Mouse (Mus musculus) megakaryocyte progenitor cell, adult 5-6 weeks (primary cell): ENCODE results near the gene Galm. TPM values are rescaled to one million over a fixed set of nuclear protein-coding genes. Genes with fewer than 3 reads are reported as not detected.
"Not testable (repeated sequence)": the region's sequence is repeated elsewhere in the genome, so short reads cannot be mapped to it uniquely, and the experiment has no call there.

Source experiments
- ATAC-seq: replicated peaks from 2 replicates; pipeline ENCODE4 v1.8.0; 2016; ENCODE audit warnings: mild to moderate bottlenecking, moderate TSS enrichment, inconsistent platforms; ENCODE audit not compliant: poor library complexity
- total RNA-seq, 2 experiments: library from RNA; stranded (forward) in 1 of 2; stranded (reverse) in 1 of 2; fragments of 157-497, 149-512 nt in 1 of 2; fragments of 200-1000 nt in 1 of 2; gene quantifications; 2 replicates each; pipeline versions ENCODE4 v1.2.3 to v1.2.4; 2015 to 2017

Galm gene
- total RNA-seq, 2 experiments from 2014 or later = 6.7 to 7.6 TPM

- no peak for ATAC-seq
Measured at GRCm38 (mm10) chr17:80160454-80160853, 33.2 kb downstream of the Galm start.

GRCm38 (mm10) chr17:80163991-80164390, 36.7 kb downstream of the Galm start:
- ATAC-seq = no peak

- ATAC-seq = no peak
Measured at GRCm38 (mm10) chr17:80165741-80166140, 38.5 kb downstream of the Galm start.

- ATAC-seq = no peak
Measured at GRCm38 (mm10) chr17:80166346-80166745, 39.1 kb downstream of the Galm start.

- no peak for ATAC-seq
Measured at GRCm38 (mm10) chr17:80167436-80167835, 40.2 kb downstream of the Galm start.

GRCm38 (mm10) chr17:80167851-80168251, 40.6 kb downstream of the Galm start:
- ATAC-seq = no peak

GRCm38 (mm10) chr17:80168425-80169182, 41.3 kb downstream of the Galm start:
- no peak for ATAC-seq

- no peak for ATAC-seq
Measured at GRCm38 (mm10) chr17:80169792-80170191, 42.5 kb downstream of the Galm start.

- no peak for ATAC-seq
Measured at GRCm38 (mm10) chr17:80170951-80171350, 43.7 kb downstream of the Galm start.

- no peak for ATAC-seq
Measured at GRCm38 (mm10) chr17:80171948-80172347, 44.7 kb downstream of the Galm start.

- peak; percentile 87 for ATAC-seq
Measured at GRCm38 (mm10) chr17:80172761-80173160, 45.5 kb downstream of the Galm start.

- no peak for ATAC-seq
Measured at GRCm38 (mm10) chr17:80173708-80174107, 46.4 kb downstream of the Galm start.

- no peak for ATAC-seq
Measured at GRCm38 (mm10) chr17:80174146-80174545, 46.9 kb downstream of the Galm start.

GRCm38 (mm10) chr17:80174699-80175385, 47.6 kb downstream of the Galm start:
- ATAC-seq = peak; percentile 27

GRCm38 (mm10) chr17:80175386-80175739, 48.1 kb downstream of the Galm start:
- 0 out of 2 replicates have a peak, but pooled peaks have one; percentile 1 for ATAC-seq

GRCm38 (mm10) chr17:80175966-80176365, 48.7 kb downstream of the Galm start:
- ATAC-seq = no peak

GRCm38 (mm10) chr17:80178846-80179245, 51.6 kb downstream of the Galm start:
- ATAC-seq = not testable (repeated sequence)

- ATAC-seq = peak; percentile 100
Measured at GRCm38 (mm10) chr17:80179959-80180358, 52.7 kb downstream of the Galm start.

GRCm38 (mm10) chr17:80180468-80180867, 53.2 kb downstream of the Galm start:
- ATAC-seq = no peak

GRCm38 (mm10) chr17:80183615-80184014, 56.3 kb downstream of the Galm start:
- ATAC-seq = no peak; the same call in 1 of the 2 replicates

GRCm38 (mm10) chr17:80193075-80193474, 65.8 kb downstream of the Galm start:
- ATAC-seq = peak; percentile 73

- no peak for ATAC-seq
Measured at GRCm38 (mm10) chr17:80199160-80199778, 72.0 kb downstream of the Galm start.
